In the genomic region with DNA sequence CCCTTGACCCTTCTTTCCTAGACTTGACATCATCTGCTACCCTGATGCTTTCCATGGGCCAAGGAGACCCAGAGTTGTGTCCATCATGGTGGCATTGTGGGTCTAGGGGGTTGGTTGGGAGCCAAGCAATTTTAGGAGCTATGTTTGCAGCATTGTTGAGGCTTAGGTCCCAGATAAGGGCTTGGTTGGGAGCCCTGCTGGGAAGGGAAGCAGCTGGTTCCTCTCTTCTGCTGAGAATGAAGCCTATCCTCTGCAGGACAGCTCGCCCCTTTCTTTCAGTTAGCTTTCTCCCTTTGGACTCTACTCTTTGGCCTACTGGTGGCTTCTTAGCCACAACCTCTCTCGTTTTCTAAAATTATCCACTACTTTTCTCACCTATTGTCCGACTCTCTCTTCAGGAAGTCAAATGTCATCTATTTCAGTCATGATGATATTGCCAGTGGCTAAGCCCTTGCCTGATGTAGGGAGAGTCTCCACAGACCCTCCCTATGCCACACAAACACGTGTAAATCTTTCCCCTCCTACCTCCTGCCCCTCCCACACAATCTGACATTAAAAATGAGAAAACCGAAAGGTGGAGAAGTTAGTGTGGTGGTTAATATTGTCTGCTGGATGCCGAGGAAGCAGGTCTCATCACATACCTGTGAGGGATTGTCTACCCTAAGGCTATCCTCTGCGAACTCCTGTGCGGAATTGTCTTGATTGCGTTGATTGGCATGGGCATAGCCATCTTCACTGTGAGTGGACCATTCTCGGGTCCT, we compare ENCODE assay signal across 22 mouse cellular contexts.
A peak's percentile ranks its signal among the peaks of the same experiment; 100 is the strongest.
DNase-seq lines count a peak whose midpoint lies in the region; ATAC-seq and TF ChIP-seq lines count a peak whose summit lies in the region.
"Had no signal": no experiment of that assay in that cellular context is flagged by ENCODE, and none has a peak within 500 bp of the region (broad histone marks: within the 10 kb centered on the region; RNA-seq: fewer than 3 reads in every experiment).

No protein-coding gene starts in this region.

- intact Hi-C loops in heart, postnatal 36 days (cut with DNase I): no loop called here
- intact Hi-C loops in heart, postnatal 14 days (cut with DNase I): loop anchor here (5.0 kb wide), 1 partner anchor 73 kb away; no protein-coding TSS in a partner anchor

- TF ChIP-seq EP300 in heart, postnatal 0 days (IDR thresholded peaks at IDR 0.05; ENCODE audit: low read depth): peak; percentile 55; the same call in 1 of the 2 replicates

- peaks cover 15% of the 10 kb centered on the region; the same call in 1 of the 2 replicates for H3K4me1 ChIP-seq in heart, postnatal 0 days (ENCODE audit: control insufficient read depth, insufficient read depth)
- H3K4me1 ChIP-seq in midbrain, embryonic 11.5 days (ENCODE audit: control insufficient read depth, insufficient read depth, low read length): no peaks in the 10 kb centered on the region
- no peaks in the 10 kb centered on the region for H3K4me1 ChIP-seq in midbrain, embryonic 16.5 days (ENCODE audit: control insufficient read depth, insufficient read depth, low read length)
- H3K4me1 ChIP-seq: embryonic facial prominence, embryonic 12.5 days; hindbrain, embryonic 12.5 days; hindbrain, embryonic 15.5 days had no signal

- H3K36me3 ChIP-seq in heart, postnatal 0 days (replicated peaks; ENCODE audit: control insufficient read depth, insufficient read depth, low read length): no peaks in the 10 kb centered on the region
- no peaks in the 10 kb centered on the region for H3K36me3 ChIP-seq in midbrain, embryonic 11.5 days (ENCODE audit: control insufficient read depth, insufficient read depth, low read length)
- no peaks in the 10 kb centered on the region for H3K36me3 ChIP-seq in midbrain, embryonic 16.5 days (ENCODE audit: control insufficient read depth, insufficient read depth, low read length)
- H3K36me3 ChIP-seq: embryonic facial prominence, embryonic 12.5 days; embryonic facial prominence, embryonic 15.5 days; heart, embryonic 13.5 days; hindbrain, embryonic 12.5 days; hindbrain, embryonic 15.5 days had no signal

- 62% methylated on average over 10 of the region's 10 CpGs for WGBS in heart, postnatal 0 days
- WGBS in midbrain, embryonic 11.5 days: 87% methylated on average over 10 of the region's 10 CpGs
- 87% methylated on average over 10 of the region's 10 CpGs for WGBS in midbrain, embryonic 16.5 days

- ATAC-seq in heart, postnatal 0 days (ENCODE audit: insufficient read depth, low read depth): no peak
- no peak for ATAC-seq in midbrain, embryonic 11.5 days (ENCODE audit: low FRiP score)
- ATAC-seq in midbrain, embryonic 16.5 days: no peak
- peak; percentile 13 to 29; a peak in 1 of 4 replicates for ATAC-seq in hematopoietic stem cell, adult 5-6 weeks (replicated peaks in 1 of 2; ENCODE audit: insufficient read depth in 1 of 2, low FRiP score in 2 of 2, low TSS enrichment in 1 of 2, low read depth in 1 of 2, poor library complexity in 2 of 2, severe bottlenecking in 2 of 2)
- ATAC-seq: forebrain, embryonic 14.5 days; intestine, postnatal 0 days had no signal

- H3K4me2 ChIP-seq in heart, postnatal 0 days (ENCODE audit: low read depth, low read length): no peak overlapping the region
- no peak overlapping the region for H3K4me2 ChIP-seq in midbrain, embryonic 11.5 days
- H3K4me2 ChIP-seq in midbrain, embryonic 16.5 days (ENCODE audit: low read length): no peak overlapping the region
- H3K4me2 ChIP-seq: embryonic facial prominence, embryonic 12.5 days; embryonic facial prominence, embryonic 15.5 days; heart, embryonic 13.5 days; hindbrain, embryonic 12.5 days; hindbrain, embryonic 15.5 days had no signal

- no peak overlapping the region for H3K4me3 ChIP-seq in heart, postnatal 0 days (ENCODE audit: low read depth, low read length)
- H3K4me3 ChIP-seq in midbrain, embryonic 11.5 days (ENCODE audit: low read depth, low read length): no peak overlapping the region
- H3K4me3 ChIP-seq in midbrain, embryonic 16.5 days (ENCODE audit: low read depth, low read length): no peak overlapping the region
- H3K4me3 ChIP-seq: embryonic facial prominence, embryonic 12.5 days; embryonic facial prominence, embryonic 15.5 days; heart, embryonic 13.5 days; hindbrain, embryonic 12.5 days; hindbrain, embryonic 15.5 days had no signal

- no peak for TF ChIP-seq CTCF in heart, postnatal 0 days (IDR thresholded peaks at IDR 0.05; ENCODE audit: low read depth)

- no peaks in the 10 kb centered on the region for H3K9me3 ChIP-seq in heart, postnatal 0 days (replicated peaks; ENCODE audit: control insufficient read depth, low read length)
- no peaks in the 10 kb centered on the region for H3K9me3 ChIP-seq in midbrain, embryonic 11.5 days (ENCODE audit: control insufficient read depth, low read length)
- H3K9me3 ChIP-seq in midbrain, embryonic 16.5 days (replicated peaks; ENCODE audit: control insufficient read depth, low read length, poor library complexity, severe bottlenecking): no peaks in the 10 kb centered on the region; the same call in 1 of the 2 replicates
- H3K9me3 ChIP-seq: embryonic facial prominence, embryonic 12.5 days; embryonic facial prominence, embryonic 15.5 days; hindbrain, embryonic 12.5 days; hindbrain, embryonic 15.5 days had no signal

- peak overlapping the region; percentile 30; the same call in 1 of the 2 replicates for H3K27ac ChIP-seq in heart, postnatal 0 days (ENCODE audit: low read depth)
- no peak overlapping the region for H3K27ac ChIP-seq in midbrain, embryonic 11.5 days (ENCODE audit: low read depth, low read length)
- no peak overlapping the region for H3K27ac ChIP-seq in midbrain, embryonic 16.5 days (ENCODE audit: low read length)
- H3K27ac ChIP-seq: embryonic facial prominence, embryonic 12.5 days; embryonic facial prominence, embryonic 15.5 days; heart, embryonic 13.5 days; hindbrain, embryonic 12.5 days; hindbrain, embryonic 15.5 days had no signal

- no peak overlapping the region for H3K9ac ChIP-seq in heart, postnatal 0 days (replicated peaks; ENCODE audit: low read depth, low read length)
- no peak overlapping the region for H3K9ac ChIP-seq in midbrain, embryonic 11.5 days (ENCODE audit: low read length)
- no peak overlapping the region for H3K9ac ChIP-seq in midbrain, embryonic 16.5 days (ENCODE audit: low read depth, low read length)
- H3K9ac ChIP-seq: embryonic facial prominence, embryonic 12.5 days; embryonic facial prominence, embryonic 15.5 days; heart, embryonic 13.5 days; hindbrain, embryonic 12.5 days; hindbrain, embryonic 15.5 days had no signal

- no peaks in the 10 kb centered on the region for H3K27me3 ChIP-seq in heart, postnatal 0 days (ENCODE audit: control insufficient read depth, insufficient read depth, low read length)
- H3K27me3 ChIP-seq in midbrain, embryonic 11.5 days (ENCODE audit: control insufficient read depth, insufficient read depth, low read length): no peaks in the 10 kb centered on the region
- no peaks in the 10 kb centered on the region for H3K27me3 ChIP-seq in midbrain, embryonic 16.5 days (ENCODE audit: control insufficient read depth, insufficient read depth, low read depth, low read length)
- H3K27me3 ChIP-seq: embryonic facial prominence, embryonic 12.5 days; embryonic facial prominence, embryonic 15.5 days; heart, embryonic 13.5 days; hindbrain, embryonic 12.5 days; hindbrain, embryonic 15.5 days had no signal

- DNase-seq in heart, adult 11 months: peak; percentile 95
- no peak for DNase-seq in heart, postnatal 36 days
- no peak for DNase-seq in heart, postnatal 0 days (ENCODE audit: low spot score)
- no peak for DNase-seq in heart, postnatal 14 days
- peak; percentile 64 for DNase-seq in midbrain, embryonic 11.5 days (ENCODE audit: low spot score, missing footprints)
- DNase-seq in neural tube, embryonic 10.5 days (ENCODE audit: extremely low spot score, low spot score): no peak
- DNase-seq: adrenal gland, adult 2 months; adrenal gland, postnatal 14 days; cerebellum, adult 11-12 months; cerebellum, adult 9-10 months; cerebellum, postnatal 14 days; gastrocnemius, postnatal 25 days; kidney, adult 2 months had no signal

Comparison
In these comparisons a context has a peak if more than half of its experiments do, and no peak if none do; other contexts are left out.
1. DNase-seq: peak in heart, adult 11 months (single experiment) and midbrain, embryonic 11.5 days (single experiment); none in heart, postnatal 36 days (0 of 2), heart, postnatal 0 days (single experiment), heart, postnatal 14 days (0 of 2) and neural tube, embryonic 10.5 days (single experiment).
2. ATAC-seq: peak in hematopoietic stem cell, adult 5-6 weeks (2 of 2); none in heart, postnatal 0 days (single experiment), midbrain, embryonic 11.5 days (single experiment) and midbrain, embryonic 16.5 days (single experiment).